Mouse (Mus musculus) testis, postnatal 14 days (tissue): ENCODE data around the gene Por.

Source experiments
- DNase-seq: peaks from one replicate; pipeline ENCODE4 v3.0.0; 2021; ENCODE audit warnings: low spot score

Gene Por

GRCm38 (mm10) chr5:135727871-135728270, 58.0 kb downstream of the Por start:
- no peak for DNase-seq

- no peak for DNase-seq
Measured at GRCm38 (mm10) chr5:135728361-135728760, 58.5 kb downstream of the Por start.

GRCm38 (mm10) chr5:135729351-135729750, 59.5 kb downstream of the Por start:
- DNase-seq: no peak

GRCm38 (mm10) chr5:135730278-135730677, 60.4 kb downstream of the Por start:
- no peak for DNase-seq

- DNase-seq: no peak
Measured at GRCm38 (mm10) chr5:135730916-135731315, 61.1 kb downstream of the Por start.

GRCm38 (mm10) chr5:135731322-135731721, 61.5 kb downstream of the Por start:
- DNase-seq: no peak

- no peak for DNase-seq
Measured at GRCm38 (mm10) chr5:135733071-135733470, 63.2 kb downstream of the Por start.

GRCm38 (mm10) chr5:135734057-135734680, 64.3 kb downstream of the Por start:
- no peak for DNase-seq

- DNase-seq: no peak
Measured at GRCm38 (mm10) chr5:135735741-135736140, 65.9 kb downstream of the Por start.

- DNase-seq: peak; percentile 64
Measured at GRCm38 (mm10) chr5:135736544-135736943, 66.7 kb downstream of the Por start.

- DNase-seq: peak; percentile 57
Measured at GRCm38 (mm10) chr5:135737154-135737553, 67.3 kb downstream of the Por start.

GRCm38 (mm10) chr5:135738266-135738665, 68.4 kb downstream of the Por start:
- DNase-seq: peak; percentile 40

GRCm38 (mm10) chr5:135742156-135742555, 72.3 kb downstream of the Por start:
- DNase-seq: no peak

GRCm38 (mm10) chr5:135742941-135743740, 73.3 kb downstream of the Por start:
- DNase-seq: no peak

- DNase-seq: peak; percentile 91
Measured at GRCm38 (mm10) chr5:135743741-135744609, 74.1 kb downstream of the Por start, which contains the start of gene Tmem120a. Tmem120a (minus strand) TSS chr5:135744448.

GRCm38 (mm10) chr5:135744742-135745141, 74.9 kb downstream of the Por start:
- no peak for DNase-seq

GRCm38 (mm10) chr5:135751041-135751440, 81.2 kb downstream of the Por start:
- no peak for DNase-seq

- DNase-seq: no peak
Measured at GRCm38 (mm10) chr5:135751595-135751994, 81.8 kb downstream of the Por start.

- no peak for DNase-seq
Measured at GRCm38 (mm10) chr5:135761881-135762280, 92.0 kb downstream of the Por start.

GRCm38 (mm10) chr5:135763526-135763925, 93.7 kb downstream of the Por start:
- DNase-seq: peak; percentile 42

GRCm38 (mm10) chr5:135764971-135765370, 95.1 kb downstream of the Por start:
- no peak for DNase-seq

GRCm38 (mm10) chr5:135772519-135772918, 102.7 kb downstream of the Por start:
- no peak for DNase-seq
